Mouse (Mus musculus): Measurements from ENCODE around the gene Prkab2. TPM values are rescaled to one million over a fixed set of nuclear protein-coding genes. Genes with fewer than 3 reads are reported as not detected.
A peak's percentile ranks its signal among the peaks of the same experiment; 100 is the strongest.

Gene Prkab2
- polyA plus RNA-seq, 1 experiment, result 33.8 TPM

DNA sequence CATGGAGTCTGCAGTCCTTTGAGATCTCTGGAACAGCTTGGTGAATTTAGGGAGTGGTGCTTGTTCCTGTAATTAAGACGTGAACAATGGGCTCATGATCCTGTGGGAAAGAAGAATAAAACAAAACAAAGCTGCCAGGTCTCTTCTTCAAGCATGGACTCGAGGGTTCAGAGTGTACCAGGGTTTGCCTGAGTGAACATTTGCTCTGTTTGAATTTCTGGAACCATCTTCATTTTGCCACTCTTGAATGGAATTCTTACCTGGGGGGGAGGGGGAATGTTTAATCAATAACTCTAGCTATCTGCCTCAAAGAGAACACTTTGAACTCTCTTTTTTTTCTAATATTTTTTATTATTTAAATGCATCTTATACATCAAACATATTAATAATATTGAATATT lies 33.4 kb upstream of the Prkab2 start:
- Histone ChIP-seq H3K27ac (ENCODE audit: insufficient read depth, low read length) (no peak overlapping the region), H3K4me3 (ENCODE audit: insufficient read depth, low read length) (no peak overlapping the region), H3K4me1 (ENCODE audit: control insufficient read depth, insufficient read depth, low read length) (no peaks in the 10 kb centered on the region)
- no peak for TF ChIP-seq POLR2A (IDR thresholded peaks at IDR 0.05; ENCODE audit: extremely low read depth, insufficient read depth, low read length)
- no peak for TF ChIP-seq CTCF (IDR thresholded peaks at IDR 0.05; ENCODE audit: extremely low read depth, insufficient read depth, low read length)

GRCm38 (mm10) chr3:97627893-97628292 lies 30.1 kb upstream of the Prkab2 start:
- Histone ChIP-seq H3K4me1 (ENCODE audit: control insufficient read depth, insufficient read depth, low read length) (no peaks in the 10 kb centered on the region), H3K27ac (ENCODE audit: insufficient read depth, low read length) (no peak overlapping the region), H3K4me3 (ENCODE audit: insufficient read depth, low read length) (no peak overlapping the region)
- no peak for TF ChIP-seq POLR2A (IDR thresholded peaks at IDR 0.05; ENCODE audit: extremely low read depth, insufficient read depth, low read length)
- no peak for TF ChIP-seq CTCF (IDR thresholded peaks at IDR 0.05; ENCODE audit: extremely low read depth, insufficient read depth, low read length)

DNA sequence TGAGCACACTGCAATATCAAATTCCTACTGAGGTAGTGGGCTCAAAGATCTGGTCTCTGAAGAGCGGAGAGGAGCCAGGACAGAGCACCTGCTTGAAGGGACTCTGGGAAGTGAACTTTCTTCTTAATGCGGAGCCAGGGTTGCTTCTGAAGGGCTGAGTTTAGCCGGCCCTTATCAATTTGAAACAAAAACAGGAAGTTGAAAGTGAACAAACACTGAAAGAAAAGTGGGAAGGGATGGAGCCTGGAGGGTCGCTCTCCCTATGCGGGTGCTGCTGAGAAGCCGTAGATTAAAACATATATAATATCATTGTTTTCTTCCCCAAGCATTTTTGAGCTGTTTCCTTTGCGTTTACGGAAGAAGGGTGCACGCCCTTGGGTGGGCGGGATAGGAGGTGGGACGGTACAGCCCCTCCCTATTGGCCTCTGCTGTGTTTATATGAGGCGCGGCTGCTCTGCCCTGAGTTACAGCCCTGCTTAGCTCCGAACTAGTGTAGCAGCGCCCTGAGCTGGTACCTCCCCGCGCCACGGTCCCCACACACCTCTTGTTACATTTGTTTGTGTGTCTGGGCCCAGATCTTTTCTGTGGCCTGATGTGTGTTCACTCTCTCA lies 29.5 kb upstream of the Prkab2 start, which contains the start of gene Fmo5:
TSS of gene Fmo5 (plus strand) at position 414 of the 611 bp plus-strand sequence.
- no peak for TF ChIP-seq POLR2A (IDR thresholded peaks at IDR 0.05; ENCODE audit: extremely low read depth, insufficient read depth, low read length)
- TF ChIP-seq CTCF (IDR thresholded peaks at IDR 0.05; ENCODE audit: extremely low read depth, insufficient read depth, low read length), result no peak
- Histone ChIP-seq H3K4me3 (ENCODE audit: insufficient read depth, low read length) (peak within 1 kb of the TSS; percentile 21), H3K4me1 (ENCODE audit: control insufficient read depth, insufficient read depth, low read length) (no peaks in the 10 kb centered on the region), H3K27ac (ENCODE audit: insufficient read depth, low read length) (no peak within 1 kb of the TSS)

- no peaks in the 10 kb centered on the region for H3K4me1 ChIP-seq (ENCODE audit: control insufficient read depth, insufficient read depth, low read length)
- no peak for TF ChIP-seq POLR2A (IDR thresholded peaks at IDR 0.05; ENCODE audit: extremely low read depth, insufficient read depth, low read length)
- TF ChIP-seq CTCF (IDR thresholded peaks at IDR 0.05; ENCODE audit: extremely low read depth, insufficient read depth, low read length), result no peak
- no peak overlapping the region for H3K27ac ChIP-seq (ENCODE audit: insufficient read depth, low read length)
- H3K4me3 ChIP-seq (ENCODE audit: insufficient read depth, low read length), result no peak overlapping the region
Observed at GRCm38 (mm10) chr3:97629941-97630340, 28.1 kb upstream of the Prkab2 start.

GRCm38 (mm10) chr3:97630746-97631145 lies 27.2 kb upstream of the Prkab2 start:
- TF ChIP-seq CTCF (IDR thresholded peaks at IDR 0.05; ENCODE audit: extremely low read depth, insufficient read depth, low read length) (no peak), POLR2A (IDR thresholded peaks at IDR 0.05; ENCODE audit: extremely low read depth, insufficient read depth, low read length) (no peak)
- H3K27ac ChIP-seq (ENCODE audit: insufficient read depth, low read length), result no peak overlapping the region
- H3K4me1 ChIP-seq (ENCODE audit: control insufficient read depth, insufficient read depth, low read length), result no peaks in the 10 kb centered on the region
- H3K4me3 ChIP-seq (ENCODE audit: insufficient read depth, low read length), result no peak overlapping the region

DNA sequence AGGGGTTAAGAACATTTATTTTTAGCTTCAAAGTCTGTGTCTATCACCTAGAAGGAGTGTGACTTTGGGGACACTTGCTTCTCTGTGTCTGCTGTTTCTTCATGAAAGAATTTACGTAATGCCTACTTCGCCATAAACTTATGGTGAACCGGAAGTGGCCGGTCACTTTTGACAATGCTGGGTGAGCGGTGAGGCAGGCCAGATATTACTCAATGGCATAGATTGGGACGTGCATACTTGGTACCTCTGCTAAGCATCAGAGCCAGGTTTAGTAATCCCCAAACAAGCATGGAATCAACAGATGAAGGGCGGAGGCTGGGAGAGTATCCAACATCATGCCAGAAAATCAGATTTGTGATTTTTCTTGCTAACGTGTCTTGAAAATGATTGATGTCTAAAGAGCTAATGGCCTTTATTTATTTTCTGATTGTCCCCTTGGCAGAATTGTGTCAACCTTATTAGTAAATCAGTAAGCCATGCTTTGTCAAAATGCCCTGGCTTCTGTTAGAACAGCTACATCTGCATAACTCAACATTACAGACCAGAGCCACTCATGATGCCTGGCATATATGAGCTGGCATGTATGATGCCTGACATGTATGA lies 26.6 kb upstream of the Prkab2 start:
- Histone ChIP-seq H3K4me1 (ENCODE audit: control insufficient read depth, insufficient read depth, low read length) (no peaks in the 10 kb centered on the region), H3K4me3 (ENCODE audit: insufficient read depth, low read length) (no peak overlapping the region), H3K27ac (ENCODE audit: insufficient read depth, low read length) (no peak overlapping the region)
- TF ChIP-seq POLR2A (IDR thresholded peaks at IDR 0.05; ENCODE audit: extremely low read depth, insufficient read depth, low read length) (no peak), CTCF (IDR thresholded peaks at IDR 0.05; ENCODE audit: extremely low read depth, insufficient read depth, low read length) (no peak)

DNA sequence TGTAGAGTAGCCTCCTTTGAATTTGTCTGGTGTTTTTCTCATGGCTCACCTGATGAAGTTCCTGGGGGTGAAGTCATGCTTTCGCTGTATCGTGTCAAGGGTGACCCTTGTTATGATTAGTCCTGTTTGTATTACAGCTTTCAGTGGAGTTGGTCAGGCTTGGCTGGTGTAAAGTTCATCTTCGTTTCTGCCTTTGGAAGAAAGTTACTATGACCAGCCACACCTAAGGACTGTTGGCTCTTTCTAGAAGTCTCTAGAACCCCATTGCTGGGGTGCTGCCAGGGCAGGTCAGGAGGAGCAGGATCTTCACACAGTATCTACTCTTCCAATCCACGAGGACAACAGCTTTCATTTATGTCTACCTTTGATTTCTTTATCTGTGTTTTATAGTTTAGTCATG lies 24.5 kb upstream of the Prkab2 start:
- Histone ChIP-seq H3K4me1 (ENCODE audit: control insufficient read depth, insufficient read depth, low read length) (no peaks in the 10 kb centered on the region), H3K4me3 (ENCODE audit: insufficient read depth, low read length) (no peak overlapping the region), H3K27ac (ENCODE audit: insufficient read depth, low read length) (no peak overlapping the region)
- TF ChIP-seq POLR2A (IDR thresholded peaks at IDR 0.05; ENCODE audit: extremely low read depth, insufficient read depth, low read length), result no peak
- TF ChIP-seq CTCF (IDR thresholded peaks at IDR 0.05; ENCODE audit: extremely low read depth, insufficient read depth, low read length), result no peak

GRCm38 (mm10) chr3:97634288-97634761 lies 23.7 kb upstream of the Prkab2 start:
- no peaks in the 10 kb centered on the region for H3K4me1 ChIP-seq (ENCODE audit: control insufficient read depth, insufficient read depth, low read length)
- no peak overlapping the region for H3K4me3 ChIP-seq (ENCODE audit: insufficient read depth, low read length)
- no peak overlapping the region for H3K27ac ChIP-seq (ENCODE audit: insufficient read depth, low read length)
- no peak for TF ChIP-seq CTCF (IDR thresholded peaks at IDR 0.05; ENCODE audit: extremely low read depth, insufficient read depth, low read length)
- no peak for TF ChIP-seq POLR2A (IDR thresholded peaks at IDR 0.05; ENCODE audit: extremely low read depth, insufficient read depth, low read length)

DNA sequence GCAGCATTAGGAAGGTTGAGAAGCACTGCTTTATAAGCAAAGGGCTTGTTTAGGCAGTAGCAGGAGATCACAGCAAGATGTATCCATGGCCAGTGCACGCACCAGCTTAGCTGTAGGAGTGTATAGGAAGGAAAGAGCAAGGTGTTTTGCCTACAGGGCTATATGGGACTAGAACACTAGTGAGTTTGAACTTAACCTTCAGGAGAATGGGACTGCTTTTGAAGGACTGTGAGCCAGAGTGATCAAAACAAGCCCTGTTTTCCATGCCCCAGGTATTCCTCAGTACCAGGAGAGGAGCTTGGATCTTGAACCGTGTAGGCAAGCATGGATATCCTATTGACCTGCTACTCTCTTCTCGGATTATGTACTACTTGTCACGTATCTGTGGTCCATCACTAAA lies 16.6 kb upstream of the Prkab2 start:
- Histone ChIP-seq H3K4me3 (ENCODE audit: insufficient read depth, low read length) (no peak overlapping the region), H3K27ac (ENCODE audit: insufficient read depth, low read length) (no peak overlapping the region), H3K4me1 (ENCODE audit: control insufficient read depth, insufficient read depth, low read length) (no peaks in the 10 kb centered on the region)
- TF ChIP-seq CTCF (IDR thresholded peaks at IDR 0.05; ENCODE audit: extremely low read depth, insufficient read depth, low read length) (no peak), POLR2A (IDR thresholded peaks at IDR 0.05; ENCODE audit: extremely low read depth, insufficient read depth, low read length) (no peak)

- TF ChIP-seq POLR2A (IDR thresholded peaks at IDR 0.05; ENCODE audit: extremely low read depth, insufficient read depth, low read length), result no peak
- no peak for TF ChIP-seq CTCF (IDR thresholded peaks at IDR 0.05; ENCODE audit: extremely low read depth, insufficient read depth, low read length)
- no peak overlapping the region for H3K27ac ChIP-seq (ENCODE audit: insufficient read depth, low read length)
- H3K4me1 ChIP-seq (ENCODE audit: control insufficient read depth, insufficient read depth, low read length), result no peaks in the 10 kb centered on the region
- no peak overlapping the region for H3K4me3 ChIP-seq (ENCODE audit: insufficient read depth, low read length)
Observed at GRCm38 (mm10) chr3:97642001-97642400, 16.0 kb upstream of the Prkab2 start.

Data from cortical plate, adult 2 months (tissue).